Mouse (Mus musculus) ES-Bruce4 (cell line): ENCODE measurements around the gene Psmd5. TPM values are rescaled to one million over a fixed set of nuclear protein-coding genes. Genes with fewer than 3 reads are reported as not detected.
"Not testable (repeated sequence)": the region's sequence is repeated elsewhere in the genome, so short reads cannot be mapped to it uniquely, and the experiment has no call there.

Source experiments
- H3K27ac ChIP-seq: 2 replicates; pipeline ENCODE4 v1.5.1; 2012; ENCODE audit warnings: low read length, inconsistent platforms; ENCODE audit not compliant: insufficient read depth
- H3K27me3 ChIP-seq: 2 replicates; pipeline ENCODE4 v1.6.1; 2012; ENCODE audit warnings: mild to moderate bottlenecking, low read length, inconsistent platforms; ENCODE audit not compliant: control insufficient read depth, poor library complexity, insufficient read depth, severe bottlenecking
- H3K36me3 ChIP-seq: 2 replicates; pipeline ENCODE4 v1.6.1; 2012; ENCODE audit warnings: inconsistent platforms, mild to moderate bottlenecking, low read length, moderate library complexity; ENCODE audit not compliant: control insufficient read depth, poor library complexity, insufficient read depth, severe bottlenecking
- H3K4me1 ChIP-seq: one replicate; pipeline ENCODE4 v1.8.1; 2011; ENCODE audit warnings: low read length; ENCODE audit not compliant: control insufficient read depth, insufficient read depth
- H3K4me3 ChIP-seq: 2 replicates; pipeline ENCODE4 v1.5.1; 2011; ENCODE audit warnings: low read depth, mild to moderate bottlenecking, low read length
- H3K9ac ChIP-seq: 2 replicates; pipeline ENCODE4 v1.6.1; 2012; ENCODE audit warnings: low read depth, mild to moderate bottlenecking, inconsistent platforms; ENCODE audit not compliant: poor library complexity, severe bottlenecking
- H3K9me3 ChIP-seq: replicated peaks from 2 replicates; pipeline ENCODE4 v1.6.1; 2012; ENCODE audit warnings: mild to moderate bottlenecking, low read length, inconsistent platforms; ENCODE audit not compliant: control insufficient read depth, poor library complexity, insufficient read depth, severe bottlenecking
- CTCF ChIP-seq: IDR thresholded peaks from one replicate; pipeline ENCODE4 v1.8.1; 2011; ENCODE audit warnings: low read depth, low read length
- EP300 ChIP-seq: IDR thresholded peaks from 2 replicates; pipeline ENCODE4 v1.6.1; 2011; ENCODE audit warnings: low read depth, low read length; ENCODE audit not compliant: insufficient read depth
- POLR2A ChIP-seq: IDR thresholded peaks from one replicate; pipeline ENCODE4 v1.8.1; 2011; ENCODE audit warnings: low read length; ENCODE audit not compliant: insufficient read depth
- polyA plus RNA-seq: library from polyadenylated mRNA; stranded (reverse); fragments of >200 nt; gene quantifications from 2 replicates; pipeline ENCODE4 v1.2.4, GENCODE M21; 2011; ENCODE audit warnings: low read depth; ENCODE audit not compliant: missing spikeins, insufficient read depth, insufficient read length

Gene Psmd5
- polyA plus RNA-seq, 1 experiment: 77.6 TPM

GRCm38 (mm10) chr2:34826460-34827231, 48.1 kb downstream of the Psmd5 start:
- H3K9me3 ChIP-seq: peaks cover 5% of the 10 kb centered on the region
- H3K27ac ChIP-seq: peak overlapping the region; percentile 39; the same call in 1 of the 2 replicates
- H3K4me1 ChIP-seq: peaks cover 2% of the 10 kb centered on the region
- peak overlapping the region; percentile 97 for H3K4me3 ChIP-seq
- TF ChIP-seq POLR2A: no peak
- TF ChIP-seq EP300: no peak
- TF ChIP-seq CTCF: no peak
- peaks cover 9% of the 10 kb centered on the region for H3K36me3 ChIP-seq
- peak overlapping the region; percentile 91 for H3K9ac ChIP-seq
- no peaks in the 10 kb centered on the region for H3K27me3 ChIP-seq

- Histone ChIP-seq H3K27ac (peak within 1 kb of the TSS; percentile 39; the same call in 1 of the 2 replicates), H3K9ac (peak within 1 kb of the TSS; percentile 91), H3K4me3 (peak within 1 kb of the TSS; percentile 97), H3K9me3 (peaks cover 5% of the 10 kb centered on the region), H3K4me1 (peaks cover 2% of the 10 kb centered on the region), H3K36me3 (peaks cover 13% of the 10 kb centered on the region), H3K27me3 (no peaks in the 10 kb centered on the region)
- peak; percentile 78 for TF ChIP-seq POLR2A
- no peak for TF ChIP-seq EP300
- no peak for TF ChIP-seq CTCF
Measured at GRCm38 (mm10) chr2:34825827-34826459, 48.8 kb downstream of the Psmd5 start, which contains the start of gene Fbxw2. Fbxw2 (minus strand) TSS chr2:34826311.

- H3K4me1 ChIP-seq: no peaks in the 10 kb centered on the region
- no peak overlapping the region for H3K27ac ChIP-seq
- peaks cover 37% of the 10 kb centered on the region for H3K36me3 ChIP-seq
- TF ChIP-seq EP300 (no peak), CTCF (no peak), POLR2A (no peak)
- H3K4me3 ChIP-seq: no peak overlapping the region
- no peak overlapping the region for H3K9ac ChIP-seq
- no peaks in the 10 kb centered on the region for H3K27me3 ChIP-seq
- no peaks in the 10 kb centered on the region for H3K9me3 ChIP-seq
Measured at GRCm38 (mm10) chr2:34818492-34818891, 56.3 kb downstream of the Psmd5 start.

- not testable (repeated sequence) for H3K4me1 ChIP-seq, H3K9me3 ChIP-seq, H3K4me3 ChIP-seq, H3K27me3 ChIP-seq, H3K9ac ChIP-seq
- Histone ChIP-seq H3K36me3 (peaks cover 44% of the 10 kb centered on the region), H3K27ac (peak overlapping the region; percentile 82)
Measured at GRCm38 (mm10) chr2:34815893-34816292, 58.9 kb downstream of the Psmd5 start.

- no peaks in the 10 kb centered on the region for H3K27me3 ChIP-seq
- H3K4me1 ChIP-seq: no peaks in the 10 kb centered on the region
- no peak overlapping the region for H3K9ac ChIP-seq
- no peak for TF ChIP-seq CTCF
- no peak for TF ChIP-seq EP300
- no peak for TF ChIP-seq POLR2A
- H3K4me3 ChIP-seq: no peak overlapping the region
- no peak overlapping the region for H3K27ac ChIP-seq
- H3K36me3 ChIP-seq: peaks cover 57% of the 10 kb centered on the region
- H3K9me3 ChIP-seq: no peaks in the 10 kb centered on the region
Measured at GRCm38 (mm10) chr2:34812706-34813105, 62.1 kb downstream of the Psmd5 start.

- Histone ChIP-seq H3K4me1 (no peaks in the 10 kb centered on the region), H3K4me3 (no peak overlapping the region), H3K9me3 (no peaks in the 10 kb centered on the region), H3K9ac (no peak overlapping the region), H3K27ac (no peak overlapping the region), H3K27me3 (no peaks in the 10 kb centered on the region), H3K36me3 (peaks cover 61% of the 10 kb centered on the region)
- TF ChIP-seq POLR2A (no peak), EP300 (no peak), CTCF (no peak)
Measured at GRCm38 (mm10) chr2:34810775-34811174, 64.0 kb downstream of the Psmd5 start.
